Mouse (Mus musculus) ES-Bruce4 (cell line): ENCODE results near the gene Tmem245.

Experiments used
- CTCF ChIP-seq: IDR thresholded peaks from one replicate; pipeline ENCODE4 v1.8.1; 2011; ENCODE audit warnings: low read depth, low read length
- EP300 ChIP-seq: IDR thresholded peaks from 2 replicates; pipeline ENCODE4 v1.6.1; 2011; ENCODE audit warnings: low read depth, low read length; ENCODE audit not compliant: insufficient read depth
- POLR2A ChIP-seq: IDR thresholded peaks from one replicate; pipeline ENCODE4 v1.8.1; 2011; ENCODE audit warnings: low read length; ENCODE audit not compliant: insufficient read depth

GRCm38 (mm10) chr4:56878971-56879370 is 68.3 kb downstream of the Tmem245 start:
- no peak for TF ChIP-seq POLR2A
- TF ChIP-seq EP300 = no peak
- TF ChIP-seq CTCF = no peak
